Mouse (Mus musculus) gonadal fat pad, adult 2 months (tissue): ENCODE data around the gene Adh6a. TPM values are rescaled to one million over a fixed set of nuclear protein-coding genes. Genes with fewer than 3 reads are reported as not detected.
A peak's percentile ranks its signal among the peaks of the same experiment; 100 is the strongest.
"Not testable (repeated sequence)": the region's sequence is repeated elsewhere in the genome, so short reads cannot be mapped to it uniquely, and the experiment has no call there.

ENCODE experiments used
- DNase-seq: peaks from one replicate; pipeline ENCODE4 v3.0.0-alpha.2; 2012; ENCODE audit warnings: low read depth
- polyA plus RNA-seq: library from polyadenylated mRNA; depleted of rRNA; stranded (reverse); fragments of >200 nt; gene quantifications from 2 replicates; pipeline ENCODE4 v1.2.3, GENCODE M21; 2012; rRNA removed

Adh6a gene
- polyA plus RNA-seq, 1 experiment: 0.26 TPM

DNA sequence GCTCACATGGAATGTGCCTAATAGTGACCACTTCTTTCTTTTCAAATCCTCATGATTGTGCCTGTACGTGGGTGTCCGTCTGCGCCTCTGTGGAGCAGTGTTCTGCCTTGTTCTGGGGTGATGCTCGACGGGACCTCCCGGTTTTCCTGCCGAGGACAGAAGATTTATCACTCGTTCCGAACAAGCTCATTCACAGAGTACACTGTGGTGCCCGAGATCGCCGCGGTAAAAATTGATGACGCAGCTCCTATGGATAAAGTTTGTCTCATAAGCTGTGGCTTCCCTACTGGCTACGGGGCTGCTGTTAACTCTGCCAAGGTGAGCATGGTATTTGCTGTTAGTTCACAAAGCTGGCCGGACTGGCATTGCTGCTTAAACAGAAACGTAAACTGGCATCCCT is 11.9 kb downstream of the Adh6a start:
- DNase-seq: no peak

DNA sequence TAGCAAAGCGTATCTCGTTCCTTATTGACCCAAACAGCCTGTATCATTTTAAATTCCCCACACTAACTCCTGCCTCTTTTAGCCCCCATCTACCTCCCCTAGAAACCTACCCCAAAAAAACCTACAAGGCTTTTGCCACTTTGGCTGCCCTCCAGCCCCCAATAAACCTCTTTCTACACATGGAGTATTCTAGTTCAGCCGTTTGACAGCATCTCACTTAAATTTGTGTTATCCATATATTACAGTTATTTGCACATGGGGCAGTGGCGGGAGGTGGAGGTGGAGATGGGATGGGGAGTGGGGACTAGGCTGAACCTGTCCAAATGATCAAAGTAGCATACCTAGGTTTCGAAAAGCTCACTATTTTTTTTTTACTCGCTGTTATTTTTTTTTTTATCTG is 12.4 kb downstream of the Adh6a start:
- no peak for DNase-seq

DNA sequence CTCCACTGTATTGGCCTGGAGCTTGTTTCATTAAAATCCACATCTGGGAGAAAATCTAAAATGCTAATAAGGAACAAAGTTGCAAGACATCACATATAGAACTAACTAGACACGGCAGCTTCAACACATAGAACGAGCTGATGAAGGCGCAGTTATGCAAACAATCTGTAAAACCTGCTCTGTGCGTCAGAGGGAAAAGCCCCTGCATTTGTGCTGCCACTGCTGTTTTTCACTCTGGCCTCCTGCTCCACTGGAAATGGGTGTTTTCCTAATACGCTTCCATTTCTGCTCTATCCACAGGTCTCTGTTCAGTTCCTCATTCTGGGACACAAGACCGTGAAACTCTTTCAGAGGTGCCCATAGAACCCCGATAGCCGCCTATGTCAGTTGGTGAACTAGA is 20.8 kb downstream of the Adh6a start:
- DNase-seq: no peak

- no peak for DNase-seq
Observed at GRCm38 (mm10) chr3:138334320-138334719, 21.2 kb downstream of the Adh6a start.

DNA sequence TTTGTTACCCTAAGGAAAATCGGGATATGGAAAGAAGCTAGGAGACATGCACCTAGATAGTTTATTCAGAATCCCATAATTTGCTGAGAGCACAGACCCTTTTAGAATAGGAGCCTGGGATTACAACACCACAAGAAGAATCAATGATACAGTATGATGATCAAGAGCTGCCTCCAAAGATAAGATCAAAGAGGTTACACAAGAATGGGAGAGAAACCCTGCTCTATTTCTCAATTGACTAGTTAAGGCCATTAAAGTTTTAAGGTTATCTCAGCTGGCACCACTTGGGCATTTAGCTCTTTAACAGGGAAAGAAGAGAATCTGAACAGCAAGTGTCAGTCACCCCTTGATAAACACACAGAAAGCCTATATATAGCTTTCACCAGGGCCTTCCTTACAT is 22.5 kb downstream of the Adh6a start:
- no peak for DNase-seq

DNA sequence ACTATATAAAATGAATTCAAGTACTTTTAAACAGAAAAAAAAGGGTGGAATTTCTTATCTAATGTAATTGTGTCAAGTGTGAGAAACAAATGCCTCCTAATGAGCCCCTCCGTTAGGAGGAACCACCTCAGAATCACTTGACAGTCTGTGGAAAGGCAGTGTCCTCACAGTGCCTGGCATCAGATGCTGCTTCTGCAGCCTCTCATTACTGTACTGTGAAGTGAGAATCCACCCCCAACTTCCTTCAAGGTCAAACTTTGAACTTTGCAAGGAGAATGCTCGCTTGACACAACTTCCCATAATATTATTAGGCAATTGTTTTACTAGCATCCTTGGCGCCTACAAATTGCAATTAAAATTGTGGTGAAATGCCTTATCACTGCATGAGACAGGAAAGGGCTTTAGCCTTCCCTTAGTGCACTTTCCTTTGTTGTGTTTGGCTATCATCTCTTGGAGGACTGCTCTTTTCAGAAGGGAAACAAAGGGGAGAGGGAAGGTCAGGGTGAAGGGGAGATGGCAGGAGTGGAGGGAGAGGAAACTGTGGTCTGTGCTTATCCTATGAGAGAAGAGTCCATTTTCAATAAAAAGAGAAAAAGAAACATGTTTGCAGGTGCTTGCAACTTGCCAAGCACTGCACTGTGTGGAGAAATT is 23.1 kb downstream of the Adh6a start:
- DNase-seq: no peak

DNA sequence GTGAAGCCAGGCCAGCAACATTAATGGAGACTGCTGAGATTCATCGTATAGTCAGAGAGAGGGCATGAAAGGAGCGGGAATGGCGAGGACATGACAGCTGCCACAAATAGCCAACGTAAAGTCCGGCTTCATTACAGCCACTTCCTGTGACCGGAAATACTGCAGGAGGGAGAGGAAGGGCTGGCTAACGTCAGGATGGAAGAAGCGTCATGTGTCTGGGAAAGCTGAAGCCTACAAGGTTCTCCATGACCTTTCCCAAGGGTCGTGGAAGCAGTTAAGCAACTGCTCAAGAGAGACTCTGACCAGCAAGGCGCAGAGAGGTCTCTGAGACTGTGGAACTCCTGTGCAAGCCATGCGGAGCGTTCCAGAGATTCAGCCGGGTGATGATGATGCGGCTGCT is 28.4 kb downstream of the Adh6a start, which contains the start of gene Adh6b:
Gene Adh6b (plus strand): TSS at position 305 of the 400 bp plus-strand sequence.
- no peak for DNase-seq

DNA sequence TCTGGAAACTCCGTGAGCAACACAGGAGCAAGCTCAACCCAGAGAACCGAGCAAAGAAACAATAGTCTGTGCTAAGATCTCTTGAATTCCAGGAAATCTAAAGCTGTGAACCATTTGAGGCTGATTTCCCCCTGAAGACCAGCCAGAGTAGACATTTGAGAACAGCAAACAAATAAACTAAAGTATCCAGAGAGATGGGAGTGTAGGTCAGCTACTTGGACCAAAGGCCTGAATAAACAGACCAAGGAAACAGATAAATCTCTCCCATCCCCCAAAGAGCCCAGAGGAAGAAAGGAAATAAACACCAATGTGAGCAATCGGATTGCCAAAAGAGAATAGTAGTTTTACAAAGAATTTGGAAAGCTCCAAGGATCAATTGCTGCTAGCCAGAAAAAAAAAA is 34.0 kb downstream of the Adh6a start:
- DNase-seq: no peak

DNA sequence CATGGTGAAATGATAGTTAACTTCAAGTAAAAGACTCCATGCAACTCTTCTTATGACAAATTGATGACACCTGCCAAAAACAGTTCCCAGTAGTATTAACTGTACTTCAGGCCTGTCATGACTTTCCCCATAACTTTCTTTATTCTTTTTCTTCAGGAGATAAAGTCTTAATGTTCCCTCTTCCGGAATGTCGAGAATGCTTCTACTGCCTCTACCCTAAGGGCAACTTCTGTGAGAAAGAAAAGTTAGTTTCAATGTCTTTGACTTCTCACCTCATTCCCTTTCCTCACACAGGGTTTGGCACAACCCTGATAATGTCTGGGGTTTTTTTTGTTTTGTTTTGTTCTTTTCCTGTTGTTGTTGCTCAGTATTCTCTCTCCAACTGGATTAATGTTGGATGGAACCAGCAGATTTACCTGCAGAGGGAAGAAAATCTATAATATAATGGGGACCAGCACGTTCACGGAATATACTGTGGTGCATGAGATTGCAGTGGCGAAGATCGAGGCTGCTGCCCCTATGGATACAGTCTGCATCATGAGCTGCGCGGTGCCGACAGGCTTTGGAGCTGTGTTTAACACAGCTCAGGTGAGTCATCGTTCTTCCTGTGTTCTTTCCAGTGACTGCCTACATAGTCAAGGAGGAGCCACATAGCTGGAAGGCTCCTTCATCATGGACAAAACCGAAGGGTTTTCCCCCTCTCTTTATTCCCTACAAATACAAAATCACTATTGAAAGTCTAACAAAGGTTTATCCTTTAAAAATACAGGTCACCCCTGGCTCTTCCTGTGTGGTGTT is 39.1 kb downstream of the Adh6a start:
- DNase-seq: peak; percentile 60

GRCm38 (mm10) chr3:138358856-138359255 is 45.8 kb downstream of the Adh6a start:
- no peak for DNase-seq

GRCm38 (mm10) chr3:138360721-138361120 is 47.6 kb downstream of the Adh6a start:
- DNase-seq: no peak

DNA sequence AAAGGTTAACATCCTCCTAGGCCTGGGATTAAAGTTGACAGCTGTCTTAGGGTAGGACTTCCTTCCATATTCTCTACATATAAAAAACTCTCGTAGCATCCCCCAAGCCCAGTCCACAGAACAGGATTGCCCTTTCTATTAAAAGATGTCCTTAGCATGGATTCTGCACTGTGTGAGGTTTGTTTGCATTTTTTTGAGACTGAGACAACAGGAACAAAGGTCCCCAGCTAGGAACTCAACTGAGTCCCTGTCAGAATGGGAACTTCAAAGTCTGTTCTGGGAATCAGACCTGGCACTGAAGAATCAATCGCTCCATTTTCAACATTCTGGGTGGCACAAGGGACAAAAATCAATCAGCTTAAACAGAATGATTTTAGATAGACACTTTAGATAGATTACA is 49.8 kb downstream of the Adh6a start:
- DNase-seq: no peak

GRCm38 (mm10) chr3:138366181-138366580 is 53.1 kb downstream of the Adh6a start:
- DNase-seq: no peak

GRCm38 (mm10) chr3:138369546-138369945 is 56.5 kb downstream of the Adh6a start:
- no peak for DNase-seq

DNA sequence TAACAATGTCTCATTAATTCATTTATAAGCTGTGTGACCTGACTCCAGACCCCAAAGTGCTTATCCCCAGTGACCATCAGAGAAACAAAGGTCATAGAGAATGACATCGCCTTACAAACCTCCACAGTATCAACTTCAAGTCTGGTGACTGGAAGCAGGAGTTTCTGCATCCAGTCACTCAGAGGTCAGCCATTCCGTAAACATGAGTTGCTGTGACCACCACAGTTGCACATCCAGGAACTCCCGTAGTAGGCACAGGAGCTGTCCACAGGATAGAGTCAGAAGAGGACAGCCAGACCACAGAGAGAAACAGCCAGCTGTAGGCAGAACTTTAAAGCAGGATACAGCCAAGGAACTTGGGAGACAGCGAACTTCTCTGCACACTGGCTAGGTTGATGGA is 57.2 kb downstream of the Adh6a start:
- not testable (repeated sequence) for DNase-seq

DNA sequence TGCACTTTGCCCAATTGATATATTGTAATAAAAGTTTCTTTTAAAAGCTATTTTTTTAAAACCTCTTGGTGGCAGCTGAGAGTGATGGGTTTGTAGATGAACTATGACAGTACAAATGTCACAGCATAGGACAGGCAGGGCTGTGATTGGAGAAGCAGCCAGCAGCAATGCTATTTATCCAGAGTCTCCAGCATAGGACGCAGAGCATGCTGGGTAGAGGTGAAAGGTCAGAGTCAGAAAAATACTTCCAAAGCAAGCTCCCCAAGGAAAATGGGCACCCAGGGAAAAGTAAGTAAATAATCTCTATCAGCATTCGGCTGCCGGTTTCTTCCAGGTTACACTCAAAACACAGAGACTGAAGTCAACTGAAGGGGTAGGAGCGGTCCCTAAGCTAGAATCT is 60.8 kb downstream of the Adh6a start:
- no peak for DNase-seq

- DNase-seq: no peak
Observed at GRCm38 (mm10) chr3:138375148-138375547, 62.1 kb downstream of the Adh6a start.

Other genes starting within 250 kb of the Adh6a start
- 0.05 TPM in 2 replicates for gene 1110002E22Rik, start 248.2 kb upstream of the Adh6a start, polyA plus RNA-seq
- gene Gm5105, start 245.9 kb upstream of the Adh6a start, polyA plus RNA-seq: 0.05 TPM in 1 of 2 replicates, not detected in the other
- gene Trmt10a, start 169.8 kb upstream of the Adh6a start, polyA plus RNA-seq: 1.9 and 2.7 TPM in 2 replicates
- 4.0 and 5.0 TPM in 2 replicates for gene Mttp, start 168.3 kb upstream of the Adh6a start, polyA plus RNA-seq
- gene 4930579F01Rik, start 119.5 kb upstream of the Adh6a start, polyA plus RNA-seq: 0.08 and 0.09 TPM in 2 replicates
- gene Adh7, start 95.5 kb upstream of the Adh6a start, polyA plus RNA-seq: 0.16 and 0.29 TPM in 2 replicates
- 212 and 290 TPM in 2 replicates for gene Adh1, start 52.3 kb upstream of the Adh6a start, polyA plus RNA-seq
- gene Adh6b, start 28.5 kb downstream of the Adh6a start, polyA plus RNA-seq: 1.2 and 2.0 TPM in 2 replicates
- 0.20 and 0.34 TPM in 2 replicates for gene Adh4, start 102.2 kb downstream of the Adh6a start, polyA plus RNA-seq
- 102 and 114 TPM in 2 replicates for gene Adh5, start 129.8 kb downstream of the Adh6a start, polyA plus RNA-seq
- gene Metap1, start 176.2 kb downstream of the Adh6a start, polyA plus RNA-seq: 42.0 and 47.0 TPM in 2 replicates
- 27.5 and 30.2 TPM in 2 replicates for gene Eif4e, start 212.9 kb downstream of the Adh6a start, polyA plus RNA-seq